Mouse (Mus musculus): Measurements from ENCODE around the gene 9530077C05Rik. TPM values are rescaled to one million over a fixed set of nuclear protein-coding genes. Genes with fewer than 3 reads are reported as not detected.
"Not testable (repeated sequence)": the region's sequence is repeated elsewhere in the genome, so short reads cannot be mapped to it uniquely, and the experiment has no call there.

9530077C05Rik gene
- total and polyA plus RNA-seq, 2 experiments = 0.07 to 0.18 TPM

GRCm38 (mm10) chr9:22449209-22449608 lies 37.9 kb downstream of the 9530077C05Rik start:
- TF ChIP-seq CTCF (IDR thresholded peaks at IDR 0.05; ENCODE audit: low read depth, low read length) = no peak
- no peak for TF ChIP-seq POLR2A (IDR thresholded peaks at IDR 0.05; ENCODE audit: extremely low read depth, insufficient read depth, low read length)
- 95% methylated on average over 6 of the region's 6 CpGs for WGBS

GRCm38 (mm10) chr9:22452697-22453096 lies 41.4 kb downstream of the 9530077C05Rik start:
- DNase-seq (ENCODE audit: extremely low read depth, low read depth, low spot score) = no peak
- Histone ChIP-seq H3K27ac (replicated peaks; ENCODE audit: insufficient read depth, low read depth, low read length) (no peak overlapping the region), H3K4me3 (ENCODE audit: insufficient read depth, low read depth, low read length) (no peak overlapping the region), H3K9ac (ENCODE audit: low read depth, low read length) (no peak overlapping the region), H3K36me3 (ENCODE audit: control insufficient read depth, insufficient read depth, low read length) (peaks cover 47% of the 10 kb centered on the region), H3K4me1 (ENCODE audit: control insufficient read depth, insufficient read depth, low read length) (no peaks in the 10 kb centered on the region), H3K27me3 (ENCODE audit: control insufficient read depth, insufficient read depth, low read length) (no peaks in the 10 kb centered on the region), H3K79me2 (ENCODE audit: control insufficient read depth, insufficient read depth, low read length) (no peaks in the 10 kb centered on the region)
- TF ChIP-seq CTCF (IDR thresholded peaks at IDR 0.05; ENCODE audit: low read depth, low read length) (no peak), POLR2A (IDR thresholded peaks at IDR 0.05; ENCODE audit: extremely low read depth, insufficient read depth, low read length) (no peak)
- WGBS = 96% methylated on average over 10 of the region's 10 CpGs

More at GRCm38 (mm10) chr9:22449209-22449608, 37.9 kb downstream of the 9530077C05Rik start:
- Histone ChIP-seq H3K27me3 (ENCODE audit: control insufficient read depth, insufficient read depth, low read length) (no peaks in the 10 kb centered on the region), H3K79me2 (ENCODE audit: control insufficient read depth, insufficient read depth, low read length) (no peaks in the 10 kb centered on the region), H3K4me3 (ENCODE audit: insufficient read depth, low read depth, low read length) (no peak overlapping the region), H3K4me1 (ENCODE audit: control insufficient read depth, insufficient read depth, low read length) (no peaks in the 10 kb centered on the region), H3K9ac (ENCODE audit: low read depth, low read length) (no peak overlapping the region), H3K36me3 (ENCODE audit: control insufficient read depth, insufficient read depth, low read length) (peaks cover 29% of the 10 kb centered on the region), H3K27ac (replicated peaks; ENCODE audit: insufficient read depth, low read depth, low read length) (no peak overlapping the region)
- DNase-seq (ENCODE audit: extremely low read depth, low read depth, low spot score) = no peak

- Histone ChIP-seq H3K27me3 (ENCODE audit: control insufficient read depth, insufficient read depth, low read length) (no peaks in the 10 kb centered on the region), H3K36me3 (ENCODE audit: control insufficient read depth, insufficient read depth, low read length) (peaks cover 44% of the 10 kb centered on the region), H3K9ac (ENCODE audit: low read depth, low read length) (no peak overlapping the region), H3K4me1 (ENCODE audit: control insufficient read depth, insufficient read depth, low read length) (no peaks in the 10 kb centered on the region), H3K27ac (replicated peaks; ENCODE audit: insufficient read depth, low read depth, low read length) (no peak overlapping the region), H3K4me3 (ENCODE audit: insufficient read depth, low read depth, low read length) (no peak overlapping the region), H3K79me2 (ENCODE audit: control insufficient read depth, insufficient read depth, low read length) (no peaks in the 10 kb centered on the region)
- no peak for DNase-seq (ENCODE audit: extremely low read depth, low read depth, low spot score)
- no peak for TF ChIP-seq POLR2A (IDR thresholded peaks at IDR 0.05; ENCODE audit: extremely low read depth, insufficient read depth, low read length)
- no peak for TF ChIP-seq CTCF (IDR thresholded peaks at IDR 0.05; ENCODE audit: low read depth, low read length)
- WGBS = 96% methylated on average over 10 of the region's 10 CpGs
Observed at GRCm38 (mm10) chr9:22453501-22453924, 42.2 kb downstream of the 9530077C05Rik start.

- not testable (repeated sequence) for H3K27me3 ChIP-seq (ENCODE audit: control insufficient read depth, insufficient read depth, low read length); H3K79me2 ChIP-seq (ENCODE audit: control insufficient read depth, insufficient read depth, low read length); H3K4me1 ChIP-seq (ENCODE audit: control insufficient read depth, insufficient read depth, low read length); H3K9ac ChIP-seq (ENCODE audit: low read depth, low read length); H3K27ac ChIP-seq (replicated peaks; ENCODE audit: insufficient read depth, low read depth, low read length); H3K4me3 ChIP-seq (ENCODE audit: insufficient read depth, low read depth, low read length); DNase-seq (ENCODE audit: extremely low read depth, low read depth, low spot score)
- peaks cover 45% of the 10 kb centered on the region for H3K36me3 ChIP-seq (ENCODE audit: control insufficient read depth, insufficient read depth, low read length)
- WGBS = 90% methylated on average over 8 of the region's 8 CpGs
Observed at GRCm38 (mm10) chr9:22453990-22454389, 42.7 kb downstream of the 9530077C05Rik start, which contains the start of gene Gm17545. TSS of gene Gm17545 (plus strand) at chr9:22454290.

- H3K4me1 ChIP-seq (ENCODE audit: control insufficient read depth, insufficient read depth, low read length) = no peaks in the 10 kb centered on the region
- H3K27me3 ChIP-seq (ENCODE audit: control insufficient read depth, insufficient read depth, low read length) = no peaks in the 10 kb centered on the region
- H3K4me3 ChIP-seq (ENCODE audit: insufficient read depth, low read depth, low read length) = no peak overlapping the region
- no peak overlapping the region for H3K27ac ChIP-seq (replicated peaks; ENCODE audit: insufficient read depth, low read depth, low read length)
- TF ChIP-seq CTCF (IDR thresholded peaks at IDR 0.05; ENCODE audit: low read depth, low read length) = no peak
- TF ChIP-seq POLR2A (IDR thresholded peaks at IDR 0.05; ENCODE audit: extremely low read depth, insufficient read depth, low read length) = no peak
- no peak overlapping the region for H3K9ac ChIP-seq (ENCODE audit: low read depth, low read length)
- DNase-seq (ENCODE audit: extremely low read depth, low read depth, low spot score) = no peak
- peaks cover 9% of the 10 kb centered on the region for H3K79me2 ChIP-seq (ENCODE audit: control insufficient read depth, insufficient read depth, low read length)
- H3K36me3 ChIP-seq (ENCODE audit: control insufficient read depth, insufficient read depth, low read length) = peaks cover 43% of the 10 kb centered on the region
Observed at GRCm38 (mm10) chr9:22455041-22455440, 43.7 kb downstream of the 9530077C05Rik start.

GRCm38 (mm10) chr9:22457142-22457835 lies 46.0 kb downstream of the 9530077C05Rik start:
- no peaks in the 10 kb centered on the region for H3K27me3 ChIP-seq (ENCODE audit: control insufficient read depth, insufficient read depth, low read length)
- 34% methylated on average over 11 of the region's 11 CpGs for WGBS
- peaks cover 5% of the 10 kb centered on the region for H3K4me1 ChIP-seq (ENCODE audit: control insufficient read depth, insufficient read depth, low read length)
- H3K4me3 ChIP-seq (ENCODE audit: insufficient read depth, low read depth, low read length) = no peak overlapping the region
- peak; percentile 49 for DNase-seq (ENCODE audit: extremely low read depth, low read depth, low spot score)
- H3K9ac ChIP-seq (ENCODE audit: low read depth, low read length) = no peak overlapping the region
- TF ChIP-seq POLR2A (IDR thresholded peaks at IDR 0.05; ENCODE audit: extremely low read depth, insufficient read depth, low read length) = no peak
- no peak for TF ChIP-seq CTCF (IDR thresholded peaks at IDR 0.05; ENCODE audit: low read depth, low read length)
- H3K79me2 ChIP-seq (ENCODE audit: control insufficient read depth, insufficient read depth, low read length) = peaks cover 20% of the 10 kb centered on the region
- H3K27ac ChIP-seq (replicated peaks; ENCODE audit: insufficient read depth, low read depth, low read length) = no peak overlapping the region
- peaks cover 35% of the 10 kb centered on the region for H3K36me3 ChIP-seq (ENCODE audit: control insufficient read depth, insufficient read depth, low read length)
